Mouse (Mus musculus): ENCODE measurements around the gene Col25a1.

The Col25a1 gene

GRCm38 (mm10) chr3:130256610-130257009 lies 125.3 kb downstream of the Col25a1 start:
- DNase-seq = no peak

- no peak for DNase-seq
Measured at GRCm38 (mm10) chr3:130259670-130260069, 128.4 kb downstream of the Col25a1 start.

- no peak for DNase-seq
Measured at GRCm38 (mm10) chr3:130260316-130260715, 129.0 kb downstream of the Col25a1 start.

GRCm38 (mm10) chr3:130265104-130265503 lies 133.8 kb downstream of the Col25a1 start:
- DNase-seq = no peak

- DNase-seq = no peak
Measured at GRCm38 (mm10) chr3:130270509-130270908, 139.2 kb downstream of the Col25a1 start.

- no peak for DNase-seq
Measured at GRCm38 (mm10) chr3:130273949-130274348, 142.6 kb downstream of the Col25a1 start.

- no peak for DNase-seq
Measured at GRCm38 (mm10) chr3:130278298-130279050, 147.2 kb downstream of the Col25a1 start.

GRCm38 (mm10) chr3:130283011-130283760 lies 151.9 kb downstream of the Col25a1 start:
- DNase-seq = no peak

- DNase-seq = no peak
Measured at GRCm38 (mm10) chr3:130288102-130288501, 156.8 kb downstream of the Col25a1 start.

GRCm38 (mm10) chr3:130288756-130289155 lies 157.5 kb downstream of the Col25a1 start:
- DNase-seq = no peak

GRCm38 (mm10) chr3:130289220-130289619 lies 157.9 kb downstream of the Col25a1 start:
- no peak for DNase-seq

GRCm38 (mm10) chr3:130290175-130290574 lies 158.9 kb downstream of the Col25a1 start:
- no peak for DNase-seq

GRCm38 (mm10) chr3:130290672-130291071 lies 159.4 kb downstream of the Col25a1 start:
- no peak for DNase-seq

GRCm38 (mm10) chr3:130291926-130292325 lies 160.6 kb downstream of the Col25a1 start:
- no peak for DNase-seq

- DNase-seq = no peak
Measured at GRCm38 (mm10) chr3:130300530-130300929, 169.2 kb downstream of the Col25a1 start.

GRCm38 (mm10) chr3:130303597-130303996 lies 172.3 kb downstream of the Col25a1 start:
- no peak for DNase-seq

GRCm38 (mm10) chr3:130304827-130305226 lies 173.5 kb downstream of the Col25a1 start:
- no peak for DNase-seq

- DNase-seq = no peak
Measured at GRCm38 (mm10) chr3:130305686-130306085, 174.4 kb downstream of the Col25a1 start.

GRCm38 (mm10) chr3:130309277-130309676 lies 178.0 kb downstream of the Col25a1 start:
- DNase-seq = no peak

GRCm38 (mm10) chr3:130310694-130311305 lies 179.5 kb downstream of the Col25a1 start:
- DNase-seq = peak; percentile 14

GRCm38 (mm10) chr3:130313246-130313645 lies 181.9 kb downstream of the Col25a1 start:
- DNase-seq = no peak

GRCm38 (mm10) chr3:130327039-130328015 lies 196.0 kb downstream of the Col25a1 start:
- no peak for DNase-seq
